Mouse (Mus musculus): ENCODE measurements around the gene Hnrnpl.

Hnrnpl gene

DNA sequence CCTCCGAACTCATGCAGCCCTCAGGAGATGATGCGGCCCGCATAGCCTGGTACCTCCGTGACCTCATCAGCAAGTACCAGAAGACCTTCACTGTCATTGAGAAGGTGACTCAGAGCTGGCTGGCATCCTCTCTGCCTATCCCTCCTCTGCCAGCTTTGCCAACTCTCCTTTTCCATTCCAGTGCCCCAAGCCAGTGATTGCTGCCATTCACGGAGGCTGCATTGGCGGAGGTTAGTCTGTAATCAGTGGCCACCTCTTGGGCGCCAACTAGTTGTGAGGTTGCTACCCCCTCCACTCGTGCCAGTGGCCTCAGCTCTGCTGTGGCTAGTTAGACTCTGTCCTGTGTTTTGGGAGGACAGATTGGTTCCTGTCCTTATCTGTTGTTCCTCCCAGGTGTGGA lies 21.5 kb downstream of the Hnrnpl start:
- DNase-seq (ENCODE audit: low read depth, low spot score) = no peak

DNA sequence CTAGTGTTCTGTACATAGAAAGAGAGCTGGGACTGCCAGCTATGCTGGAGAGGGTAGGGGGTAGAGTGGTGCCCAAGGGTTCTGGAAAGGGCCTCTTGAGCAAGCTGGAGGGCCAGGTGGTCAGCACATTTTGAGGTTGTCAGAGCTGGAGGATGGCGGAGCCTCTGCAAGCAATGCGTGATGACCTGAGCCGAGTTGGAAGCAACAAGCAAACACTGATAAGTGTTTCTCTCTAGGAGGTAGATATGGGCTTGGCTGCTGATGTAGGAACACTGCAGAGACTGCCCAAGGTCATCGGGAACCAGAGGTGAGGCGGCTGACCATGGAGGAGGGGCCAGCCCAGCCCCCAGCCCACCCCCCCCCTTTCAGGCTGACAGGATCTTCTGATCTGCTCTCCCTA lies 22.6 kb downstream of the Hnrnpl start:
- no peak for DNase-seq (ENCODE audit: low read depth, low spot score)

DNA sequence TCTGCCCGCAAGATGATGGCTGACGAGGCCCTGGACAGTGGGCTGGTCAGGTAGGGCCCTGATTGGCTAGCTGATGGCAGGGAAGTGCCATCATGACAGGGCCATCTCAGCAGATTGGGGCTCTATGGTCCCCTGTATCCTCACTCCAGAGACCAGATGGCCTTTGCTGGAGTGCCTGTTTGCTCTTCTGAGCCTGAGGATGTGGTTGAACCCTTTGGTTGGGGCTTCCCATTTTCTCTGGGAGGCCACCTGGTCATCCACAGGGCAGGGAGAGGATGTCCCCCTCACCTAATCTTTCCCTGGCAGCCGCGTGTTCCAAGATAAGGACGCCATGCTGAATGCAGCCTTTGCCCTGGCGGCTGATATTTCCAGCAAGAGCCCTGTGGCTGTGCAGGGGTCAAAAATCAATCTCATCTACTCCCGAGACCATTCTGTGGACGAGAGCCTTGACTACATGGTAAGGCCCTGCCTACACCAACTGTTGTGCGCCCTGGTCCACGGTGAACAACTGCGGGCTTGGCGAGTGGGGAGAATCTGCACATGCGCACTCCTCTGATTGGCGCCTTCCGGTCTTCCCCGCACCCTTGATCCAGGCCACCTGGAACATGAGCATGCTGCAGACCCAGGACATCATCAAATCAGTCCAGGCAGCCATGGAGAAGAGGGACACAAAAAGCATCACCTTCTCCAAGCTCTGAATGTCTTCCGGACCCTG lies 23.2 kb downstream of the Hnrnpl start:
- no peak for DNase-seq (ENCODE audit: low read depth, low spot score)

DNA sequence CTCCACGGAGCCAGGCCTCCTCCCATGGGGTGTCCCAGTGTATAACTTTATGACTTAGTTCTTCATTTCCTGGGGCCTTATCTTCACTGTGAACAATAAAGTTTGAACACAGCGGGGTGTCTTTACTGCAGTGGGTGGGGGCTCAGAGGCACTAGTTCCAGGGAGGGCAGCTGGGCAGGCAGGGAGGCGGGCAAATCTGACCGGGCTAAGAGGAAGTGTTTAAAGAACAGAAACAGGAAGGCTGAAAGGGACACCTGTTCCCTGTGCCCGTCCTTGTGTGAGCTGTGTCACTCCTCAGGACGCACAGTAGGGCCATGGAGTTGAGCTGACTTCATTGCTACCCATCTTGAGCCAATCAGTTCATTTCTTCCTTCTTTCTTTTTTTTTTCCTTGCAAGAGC lies 23.8 kb downstream of the Hnrnpl start:
- DNase-seq (ENCODE audit: low read depth, low spot score) = no peak

DNA sequence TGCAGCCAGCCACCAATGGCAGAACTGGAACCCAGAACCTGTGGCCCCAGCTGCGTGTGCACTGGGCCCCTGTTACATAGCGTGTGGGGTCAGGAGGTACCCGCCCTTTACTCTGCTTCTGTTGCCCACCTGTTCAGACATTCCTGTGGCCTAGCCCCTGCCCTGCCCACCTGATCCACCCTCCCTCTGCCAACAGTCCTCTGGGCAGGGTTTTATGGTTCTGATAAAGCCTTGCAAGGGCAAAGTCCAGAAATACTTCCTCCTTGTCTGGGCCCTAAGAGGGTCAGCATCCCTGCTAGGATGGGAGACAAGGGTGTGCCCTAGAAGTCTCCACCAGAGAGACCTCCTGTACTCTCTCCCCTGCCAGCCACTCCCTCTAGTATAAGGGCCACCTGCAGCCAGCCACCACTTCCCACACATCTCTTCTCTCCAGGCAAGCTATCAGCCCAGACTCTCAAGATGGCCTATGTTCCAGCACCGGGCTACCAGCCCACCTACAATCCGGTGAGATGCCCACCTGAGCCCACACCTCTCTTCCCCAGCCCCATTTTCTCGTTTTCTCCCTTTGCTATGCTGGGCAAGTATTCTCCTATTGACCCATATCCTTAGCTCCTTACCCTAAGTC lies 25.5 kb downstream of the Hnrnpl start, which contains the start of gene Lgals4:
TSS of gene Lgals4 (plus strand) at position 132 of the 625 bp plus-strand sequence.
- no peak for DNase-seq (ENCODE audit: low read depth, low spot score)

DNA sequence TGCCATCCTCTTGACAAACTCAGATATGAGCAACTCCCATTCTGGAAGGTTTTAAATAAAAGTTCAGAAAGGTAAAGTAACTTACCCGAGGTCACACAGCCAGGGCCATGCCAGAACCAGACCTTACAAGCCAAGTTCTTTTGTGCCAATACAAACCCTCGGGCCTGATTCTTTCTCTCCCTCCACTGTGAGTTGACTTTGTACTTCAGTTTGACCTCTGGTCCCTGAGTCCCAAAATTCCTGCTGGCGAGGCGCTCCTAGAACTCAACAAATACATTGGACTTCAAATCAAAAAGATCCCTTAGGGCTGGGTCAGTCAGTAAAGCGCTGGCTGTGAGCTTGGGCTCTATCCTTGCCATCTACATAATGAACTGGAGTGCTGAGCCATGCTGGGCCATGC lies 28.6 kb downstream of the Hnrnpl start:
- DNase-seq (ENCODE audit: low read depth, low spot score) = no peak

DNA sequence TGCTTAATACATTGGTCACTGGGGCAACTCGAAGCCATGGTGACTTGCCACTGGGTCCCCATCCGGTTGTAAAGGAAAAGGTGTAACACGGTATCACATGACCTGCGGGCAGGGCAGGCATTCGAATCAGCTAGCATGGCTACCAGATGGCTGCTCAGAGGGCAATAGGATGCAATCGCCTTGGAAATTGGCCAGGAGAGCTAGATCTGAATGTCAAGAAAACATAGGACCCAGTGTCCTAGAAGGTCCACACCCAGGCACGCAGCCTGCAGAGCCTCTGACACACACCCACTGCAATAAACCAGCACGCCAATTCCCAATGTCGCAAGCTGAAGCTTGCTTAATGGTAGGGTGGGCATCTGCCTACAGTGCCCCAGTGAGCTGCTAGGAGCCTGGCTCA lies 30.0 kb downstream of the Hnrnpl start:
- no peak for DNase-seq (ENCODE audit: low read depth, low spot score)

DNA sequence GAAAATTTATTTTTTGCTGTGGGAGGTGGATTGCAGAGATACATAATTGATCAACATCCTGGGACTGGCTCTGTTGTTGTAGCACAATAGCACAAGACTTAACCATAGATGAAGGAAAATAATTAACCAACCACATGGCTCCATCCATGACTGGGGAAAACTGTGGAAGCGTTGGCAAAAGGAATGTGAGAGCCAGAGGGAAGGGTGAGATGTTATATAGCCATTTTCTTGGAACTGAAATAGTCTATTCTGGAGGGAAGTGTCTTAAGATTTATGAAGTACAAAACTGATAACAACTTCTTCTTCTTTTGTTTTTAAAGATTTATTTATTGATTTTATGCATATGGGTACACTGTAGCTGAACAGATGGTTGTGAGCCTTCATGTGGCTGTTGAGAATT lies 38.9 kb downstream of the Hnrnpl start:
- no peak for DNase-seq (ENCODE audit: low read depth, low spot score)

DNA sequence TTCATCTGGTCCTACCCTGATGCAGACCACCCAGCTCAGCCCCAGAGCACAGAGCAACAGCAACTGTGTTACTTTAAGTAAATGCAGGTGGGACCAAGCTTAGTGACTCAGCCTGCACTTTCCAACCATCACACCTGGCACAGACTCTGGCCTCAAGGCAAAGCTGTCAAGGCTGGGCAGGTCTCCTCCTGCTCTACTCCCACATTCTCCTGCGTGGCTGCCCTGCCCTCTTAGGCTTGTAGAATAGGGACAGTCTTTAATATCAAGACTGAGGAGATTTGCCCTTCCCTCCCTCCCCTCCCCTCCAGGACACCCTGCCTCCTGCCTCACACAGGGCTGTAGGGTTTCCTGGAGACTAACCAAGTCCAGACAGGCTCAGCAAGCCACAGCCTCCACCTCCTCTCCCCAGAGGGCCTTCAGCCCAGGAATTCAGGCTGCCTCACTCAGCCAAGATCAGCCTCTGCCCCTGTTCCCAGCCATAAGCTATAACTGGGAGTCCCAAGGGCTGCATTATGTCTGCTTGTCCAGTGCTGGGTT lies 41.4 kb downstream of the Hnrnpl start:
- DNase-seq (ENCODE audit: low read depth, low spot score) = no peak

DNA sequence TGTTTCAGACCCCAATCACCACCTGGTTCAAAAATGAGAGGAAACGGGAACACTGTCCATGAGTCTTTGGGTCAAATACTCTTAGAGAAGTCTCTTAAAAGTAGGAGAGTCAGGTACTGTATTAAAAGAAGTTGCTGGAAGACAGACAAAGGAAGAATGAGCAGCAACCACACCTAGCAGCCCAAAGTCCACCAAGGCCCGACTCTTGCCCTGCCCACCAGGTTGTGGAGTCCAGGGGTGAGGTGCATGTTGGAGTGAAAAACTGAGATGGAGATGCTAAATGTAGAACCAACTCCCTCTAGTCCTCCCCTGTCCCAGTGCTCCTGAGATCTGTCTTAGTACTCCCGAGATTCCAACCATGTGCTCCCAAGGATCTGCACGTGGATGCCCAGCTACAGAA lies 42.3 kb downstream of the Hnrnpl start:
- no peak for DNase-seq (ENCODE audit: low read depth, low spot score)

DNA sequence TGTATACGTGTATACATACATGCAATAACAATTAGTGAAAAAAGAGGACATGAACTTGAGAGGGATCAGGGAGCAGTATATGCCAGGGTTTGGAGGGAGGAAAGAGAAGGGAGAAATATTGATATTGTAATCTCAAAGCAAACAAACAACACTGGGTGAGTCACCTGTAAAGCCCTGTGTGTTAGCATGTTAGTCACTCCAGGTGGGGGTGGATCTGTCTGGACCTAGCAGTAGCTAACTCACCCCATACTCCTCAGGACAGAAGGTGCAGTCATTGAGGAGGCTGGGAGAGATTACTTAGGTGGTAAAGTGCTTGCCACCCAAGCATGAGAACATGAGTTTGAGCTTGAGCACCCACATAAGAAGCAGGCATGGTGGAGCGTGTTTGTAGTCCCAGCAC lies 51.6 kb downstream of the Hnrnpl start:
- DNase-seq (ENCODE audit: low read depth, low spot score) = no peak

DNA sequence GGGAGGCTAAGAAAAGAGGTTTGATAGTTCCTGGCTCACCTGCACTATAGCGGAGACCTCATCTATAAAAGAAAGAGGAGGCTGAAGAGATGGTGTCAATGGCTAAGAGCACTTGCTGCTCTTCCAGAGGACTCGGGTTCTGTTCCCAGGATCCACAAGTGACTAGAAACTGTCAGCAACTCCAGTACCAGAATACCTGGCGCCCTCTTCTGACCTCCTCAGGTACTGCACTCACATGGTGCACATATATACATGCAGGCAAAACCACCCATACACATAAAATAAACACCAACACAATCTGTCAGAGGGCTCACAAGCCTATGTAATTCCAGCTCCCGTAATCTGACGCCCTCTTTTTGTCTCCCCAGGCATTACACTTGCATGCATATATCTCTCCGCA lies 52.6 kb downstream of the Hnrnpl start:
- no peak for DNase-seq (ENCODE audit: low read depth, low spot score)

DNA sequence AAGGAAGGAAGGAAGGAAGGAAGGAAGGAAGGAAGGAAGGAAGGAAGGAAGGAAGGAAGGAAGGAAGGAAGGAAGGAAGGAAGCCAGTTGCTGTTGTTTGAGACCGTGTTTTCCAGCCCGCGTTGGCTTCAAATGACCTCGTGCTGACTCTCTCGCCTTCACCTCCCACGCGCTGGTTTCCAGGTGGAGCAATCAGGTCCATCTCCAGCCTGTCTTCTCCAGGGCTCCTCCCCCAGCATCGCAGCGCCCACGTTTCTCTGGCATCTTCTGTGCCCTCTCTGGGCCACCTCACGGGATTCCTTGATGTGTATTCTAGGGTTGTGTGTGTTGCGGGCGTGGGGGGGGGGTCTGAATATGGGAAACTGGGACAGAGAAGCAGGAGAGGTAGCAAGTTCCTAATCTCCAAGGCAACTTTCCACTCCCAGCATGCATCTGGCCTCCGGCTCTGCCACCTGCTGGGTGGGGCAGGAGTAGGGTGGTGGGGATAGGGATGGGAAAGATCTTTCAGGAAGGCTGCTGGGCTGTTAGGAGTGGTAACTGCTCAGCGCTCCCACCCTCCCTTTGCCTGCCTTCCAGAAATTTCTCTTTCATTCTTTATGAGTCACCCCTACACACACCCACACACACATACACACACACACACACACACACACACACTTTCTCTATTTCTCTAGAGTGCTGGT lies 54.6 kb downstream of the Hnrnpl start:
- no peak for DNase-seq (ENCODE audit: low read depth, low spot score)

DNA sequence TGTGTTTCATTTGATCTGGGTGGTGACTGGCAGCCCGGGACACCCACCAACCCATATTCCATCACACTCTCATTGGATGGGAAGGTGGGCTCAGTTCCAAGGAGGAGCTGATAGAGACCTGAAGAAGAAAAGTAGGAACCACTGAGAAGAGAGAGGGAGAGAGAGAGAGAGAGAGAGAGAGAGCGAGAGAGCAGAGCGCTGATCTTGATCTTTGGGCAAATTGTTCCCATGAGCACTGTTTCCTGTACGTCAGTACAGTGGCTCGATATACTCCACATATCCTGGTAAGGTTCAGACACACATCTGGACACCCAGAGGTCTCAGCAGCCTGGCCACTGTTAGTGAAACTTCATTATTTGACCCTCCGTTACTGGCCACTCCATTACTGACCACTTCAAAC lies 55.2 kb downstream of the Hnrnpl start, which contains the start of gene Lgals7:
TSS of gene Lgals7 (plus strand) at position 314 of the 400 bp plus-strand sequence.
- no peak for DNase-seq (ENCODE audit: low read depth, low spot score)

DNA sequence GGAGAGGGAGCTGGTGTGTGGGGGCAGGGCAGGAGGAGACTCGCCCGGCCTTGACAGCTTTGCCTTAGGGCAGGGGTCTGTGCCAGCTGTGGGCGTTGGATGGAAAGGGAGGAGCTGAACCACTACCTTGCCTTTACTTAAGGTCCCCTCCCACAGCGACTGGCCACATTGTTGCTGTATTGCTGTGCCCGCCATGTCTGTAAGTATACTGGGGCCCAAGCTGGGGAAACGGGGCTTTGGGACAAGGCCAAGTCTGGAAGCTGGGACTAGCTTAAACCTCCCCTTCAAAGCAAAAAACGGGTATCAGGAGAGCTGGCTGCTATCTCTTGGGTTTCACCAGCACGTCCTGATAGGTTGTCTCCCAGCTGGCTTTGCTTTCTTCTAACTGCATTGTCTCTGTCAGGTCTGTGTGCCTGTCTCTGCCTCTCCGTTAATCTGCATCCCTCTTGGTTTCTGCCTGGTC lies 56.0 kb downstream of the Hnrnpl start:
- no peak for DNase-seq (ENCODE audit: low read depth, low spot score)

DNA sequence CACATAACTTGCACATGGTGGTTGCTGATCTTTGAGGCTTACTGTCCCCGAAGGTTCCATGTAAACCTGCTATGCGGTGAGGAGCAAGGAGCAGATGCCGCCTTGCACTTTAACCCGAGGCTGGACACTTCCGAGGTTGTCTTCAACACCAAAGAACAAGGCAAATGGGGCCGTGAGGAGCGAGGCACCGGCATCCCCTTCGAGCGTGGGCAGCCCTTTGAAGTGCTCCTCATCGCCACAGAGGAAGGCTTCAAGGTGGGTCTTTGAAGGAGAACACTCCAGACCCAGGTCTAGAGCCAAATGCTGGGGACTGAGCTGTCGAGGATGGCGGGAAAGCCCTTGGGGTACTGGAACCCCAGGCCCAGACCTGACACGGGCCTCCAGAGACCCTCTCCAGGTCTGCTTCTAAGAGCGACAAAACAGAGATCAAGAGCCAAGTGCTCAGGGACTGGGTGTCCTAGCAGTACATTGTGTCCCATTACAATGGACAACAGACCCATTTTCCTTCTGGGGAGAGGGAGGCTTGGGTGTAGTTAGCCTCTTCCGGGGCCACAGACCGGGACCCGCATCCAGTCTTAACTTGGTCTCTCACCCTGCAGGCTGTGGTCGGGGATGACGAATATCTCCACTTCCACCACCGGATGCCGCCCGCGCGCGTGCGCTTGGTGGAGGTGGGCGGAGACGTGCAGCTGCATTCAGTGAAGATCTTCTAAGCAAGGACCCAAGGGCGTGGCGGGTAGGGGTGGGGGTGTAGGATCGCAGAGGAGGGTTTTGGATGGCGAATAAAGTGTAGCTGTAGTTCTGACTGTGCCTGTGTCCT lies 57.4 kb downstream of the Hnrnpl start:
- peak; percentile 50 for DNase-seq (ENCODE audit: low read depth, low spot score)

DNA sequence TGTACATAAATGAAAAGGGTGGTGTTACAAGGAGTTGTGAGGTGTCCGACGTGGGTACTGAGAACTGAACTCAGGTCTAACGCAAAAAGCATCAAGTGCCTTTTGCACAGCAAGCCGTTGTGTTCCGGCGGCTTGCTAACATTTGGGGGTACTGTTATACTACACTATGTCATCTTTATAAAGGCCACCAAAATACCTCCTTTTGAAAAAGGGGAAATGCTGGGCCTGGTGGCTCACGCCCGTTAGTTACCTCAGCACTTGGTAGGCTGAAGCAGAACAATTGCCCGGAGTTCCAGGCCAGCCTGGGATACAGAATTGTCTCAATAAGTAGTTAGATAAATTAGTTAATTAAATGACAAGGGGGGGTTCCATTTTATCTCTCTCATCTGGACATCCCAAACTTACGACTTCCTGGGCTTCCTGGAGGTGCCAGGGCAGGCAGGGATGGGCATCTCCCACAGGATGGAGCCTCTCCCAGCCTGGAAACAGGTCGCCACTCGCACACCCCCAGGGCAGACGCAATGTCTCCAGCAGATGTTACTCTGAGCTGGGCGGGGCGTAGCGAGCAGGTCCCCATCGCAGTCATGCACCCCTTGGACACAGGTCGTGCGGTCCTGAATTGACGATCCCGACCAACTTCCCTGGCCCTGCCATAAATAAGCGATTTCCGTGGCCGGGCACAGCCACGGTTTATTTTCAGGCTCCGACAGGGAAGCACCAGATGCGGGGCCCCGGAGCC lies 58.6 kb downstream of the Hnrnpl start:
- DNase-seq (ENCODE audit: low read depth, low spot score) = no peak

DNA sequence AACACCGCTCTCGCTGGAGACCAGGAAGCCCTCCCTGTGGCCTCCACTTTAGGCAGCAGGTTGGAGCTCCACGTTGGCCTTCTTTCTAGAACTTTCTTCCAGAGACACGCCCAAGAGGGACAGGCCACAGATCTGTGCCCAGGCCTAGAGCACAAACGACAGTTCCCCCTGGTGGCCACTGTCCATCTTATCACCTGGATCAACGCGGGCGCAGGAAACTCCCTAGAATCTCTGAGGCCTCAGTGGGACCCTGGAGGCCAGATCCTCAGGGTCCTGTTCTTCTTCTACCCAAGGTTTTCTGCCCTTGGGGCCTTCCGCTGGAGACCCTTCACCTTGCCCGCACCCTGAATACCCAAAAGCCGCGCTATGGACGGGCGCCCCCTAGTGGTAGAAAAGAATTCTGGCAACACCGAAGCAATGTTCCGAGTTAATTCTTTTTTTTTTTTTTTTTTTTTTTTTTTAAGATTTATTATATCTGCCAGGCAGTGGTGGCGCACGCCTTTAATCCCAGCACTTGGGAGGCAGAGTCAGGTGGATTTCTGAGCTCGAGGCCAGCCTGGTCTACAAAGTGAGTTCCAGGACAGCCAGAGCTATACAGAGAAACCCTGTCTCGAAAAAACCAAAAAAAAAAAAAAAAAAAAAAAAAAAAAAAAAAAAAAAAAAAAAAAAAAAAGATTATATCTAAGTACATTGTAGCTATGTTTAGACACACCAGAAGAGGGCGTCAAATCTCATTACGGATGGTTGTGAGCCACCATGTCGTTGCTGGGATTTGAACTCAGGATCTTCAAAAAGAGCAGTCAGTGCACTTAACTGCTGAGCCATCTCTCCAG lies 59.4 kb downstream of the Hnrnpl start:
- DNase-seq (ENCODE audit: low read depth, low spot score) = peak; percentile 49

DNA sequence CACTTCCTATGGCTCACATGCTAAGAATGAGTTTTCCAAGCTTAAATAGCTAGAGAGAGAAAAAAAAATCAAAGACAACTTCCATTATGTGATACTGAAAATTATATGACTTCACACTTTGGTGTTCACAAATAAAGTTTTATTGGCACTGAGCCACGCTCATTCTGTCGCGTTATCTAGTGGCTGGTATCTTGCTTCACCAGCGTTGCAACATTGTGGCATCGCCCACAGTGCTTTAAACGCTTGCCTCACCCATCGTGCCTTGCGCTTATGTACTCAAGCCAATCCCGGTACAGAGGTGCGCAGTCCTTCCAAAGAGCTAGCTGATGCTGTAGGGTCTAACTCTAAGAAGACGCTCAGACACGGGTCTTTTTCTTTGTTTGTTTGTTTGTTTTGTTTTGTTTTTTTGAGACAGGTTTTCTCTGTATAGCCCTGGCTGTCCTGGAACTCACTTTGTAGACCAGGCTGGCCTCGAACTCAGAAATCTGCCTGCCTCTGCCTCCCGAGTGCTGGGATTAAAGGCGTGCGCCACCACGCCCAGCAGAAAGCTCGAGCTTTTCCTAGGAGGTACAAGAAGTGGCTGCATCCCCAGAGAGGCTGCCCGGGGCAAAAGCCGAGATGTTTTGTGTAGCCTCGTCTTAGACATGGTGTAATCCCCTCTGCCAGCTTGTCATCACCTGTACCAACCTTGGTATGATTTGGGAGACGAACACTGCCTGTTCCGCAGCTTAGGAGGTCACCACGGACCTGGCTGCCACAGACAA lies 62.7 kb downstream of the Hnrnpl start:
- no peak for DNase-seq (ENCODE audit: low read depth, low spot score)

Data from embryo, embryonic 11.5 days (tissue).